Mouse (Mus musculus) frontal cortex, postnatal 36 days (tissue): Measurements from ENCODE around the gene Gimd1.
A peak's percentile ranks its signal among the peaks of the same experiment; 100 is the strongest.

Source experiments
- DNase-seq, 2 experiments: peaks; one replicate each; pipeline ENCODE4 v3.0.0; 2022; ENCODE audit warnings: low spot score in 2 of 2

Gimd1 gene

GRCm38 (mm10) chr3:132629601-132630239 lies at the start of gene Gimd1:
Gene Gimd1, plus strand, starts transcription at chr3:132629820.
- no peak for DNase-seq

GRCm38 (mm10) chr3:132581198-132581597 lies 48.4 kb upstream of the Gimd1 start:
- no peak for DNase-seq

DNA sequence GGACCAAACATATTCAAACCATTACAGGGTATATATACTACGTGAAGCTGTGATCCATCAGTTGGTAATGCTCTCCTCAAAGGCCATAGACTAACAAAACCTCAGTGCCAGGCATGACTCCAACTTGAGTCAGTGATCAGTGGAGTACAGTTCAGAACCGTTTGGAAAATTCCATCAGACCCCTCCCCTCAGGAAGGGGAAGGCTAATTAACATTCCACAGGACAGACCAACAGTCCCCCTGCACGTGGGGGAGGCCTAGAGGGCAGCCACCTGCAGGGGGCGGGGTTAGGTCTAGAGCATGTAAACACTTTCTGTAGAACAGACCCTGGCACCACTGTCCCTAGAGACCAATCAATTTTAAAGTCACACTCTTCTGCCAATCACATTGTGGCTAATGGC lies 47.3 kb upstream of the Gimd1 start:
- no peak for DNase-seq

- DNase-seq: no peak
These were observed 44.3 kb upstream of the Gimd1 start for GRCm38 (mm10) chr3:132585122-132585972.

DNA sequence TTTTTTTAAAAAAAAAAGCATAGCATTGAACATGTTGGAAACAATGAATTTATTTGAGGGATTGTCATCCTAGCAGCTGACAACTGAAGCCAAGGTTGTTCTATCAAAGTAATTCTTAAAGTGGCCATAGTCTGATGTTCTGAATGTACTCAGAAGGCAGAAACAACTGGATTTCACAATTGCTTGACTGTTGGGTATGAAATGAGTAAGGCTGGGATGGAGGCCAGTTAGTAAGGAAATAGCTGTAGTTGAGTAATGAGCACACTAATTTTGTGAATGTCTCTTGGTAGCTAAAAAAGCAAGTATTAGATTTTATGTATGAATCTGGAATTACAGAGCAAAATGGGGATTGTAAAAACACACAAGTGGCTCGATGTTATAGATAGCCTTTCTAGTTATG lies 41.5 kb upstream of the Gimd1 start:
- DNase-seq: no peak

DNA sequence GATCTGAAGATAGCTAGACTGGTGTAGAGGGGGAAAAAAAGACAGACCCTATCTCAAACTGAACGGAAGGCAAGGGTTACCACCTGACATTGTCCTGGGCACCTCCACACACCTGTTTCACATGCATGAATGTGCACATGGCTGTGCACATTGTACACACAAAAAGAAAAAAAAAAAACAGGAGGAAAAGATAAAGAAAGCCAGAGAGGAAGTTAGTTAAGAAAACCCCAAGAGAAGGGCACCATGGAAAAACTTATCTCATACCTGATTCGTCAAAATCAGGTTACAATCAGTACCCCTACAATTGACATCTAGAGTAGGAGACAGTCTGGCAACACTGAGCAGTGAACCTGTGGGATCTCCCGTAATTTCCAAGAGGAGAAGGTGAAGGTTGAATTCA lies 39.6 kb upstream of the Gimd1 start:
- no peak for DNase-seq

- no peak for DNase-seq
These were observed 39.0 kb upstream of the Gimd1 start for GRCm38 (mm10) chr3:132590604-132591003.

DNA sequence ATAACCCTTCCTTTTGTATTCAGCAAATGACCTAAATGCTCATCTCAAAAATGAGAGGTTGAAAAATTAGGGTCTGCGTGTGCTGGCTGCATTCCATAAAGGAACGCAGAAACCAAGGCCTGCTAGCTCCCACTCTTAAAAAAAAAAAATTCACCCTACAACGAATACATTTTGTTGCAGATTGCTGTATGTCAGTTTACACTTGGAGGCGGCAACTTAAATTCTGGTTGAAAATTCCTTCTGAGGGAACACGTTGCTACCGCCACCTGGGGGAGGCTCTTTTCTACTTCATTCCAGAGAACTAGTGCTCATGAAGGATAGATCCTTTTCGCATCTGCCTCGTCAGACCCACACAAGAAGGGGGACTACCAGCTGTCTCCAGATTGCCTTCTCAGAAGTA lies 879 bp upstream of the Gimd1 start:
- peak; percentile 8 to 31 for DNase-seq

DNA sequence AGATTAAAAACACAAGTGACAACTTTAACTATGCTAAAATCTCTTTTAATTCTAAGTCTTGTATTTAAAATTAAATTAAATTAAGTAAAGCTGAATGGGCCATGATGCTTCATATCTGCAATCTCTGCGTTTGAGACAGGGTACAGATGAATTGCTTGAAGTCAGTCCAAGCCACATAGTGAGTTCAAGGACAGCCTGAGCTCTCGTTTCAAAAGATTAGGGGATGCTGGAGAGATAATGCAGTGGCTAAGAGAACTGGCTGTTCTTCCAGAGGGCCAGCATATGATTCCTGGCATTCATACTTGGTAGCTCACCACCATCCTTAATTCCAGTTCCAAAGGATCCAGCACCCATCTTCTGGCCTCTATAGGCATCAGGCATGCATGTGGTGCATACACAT lies 3.6 kb downstream of the Gimd1 start:
- no peak for DNase-seq

DNA sequence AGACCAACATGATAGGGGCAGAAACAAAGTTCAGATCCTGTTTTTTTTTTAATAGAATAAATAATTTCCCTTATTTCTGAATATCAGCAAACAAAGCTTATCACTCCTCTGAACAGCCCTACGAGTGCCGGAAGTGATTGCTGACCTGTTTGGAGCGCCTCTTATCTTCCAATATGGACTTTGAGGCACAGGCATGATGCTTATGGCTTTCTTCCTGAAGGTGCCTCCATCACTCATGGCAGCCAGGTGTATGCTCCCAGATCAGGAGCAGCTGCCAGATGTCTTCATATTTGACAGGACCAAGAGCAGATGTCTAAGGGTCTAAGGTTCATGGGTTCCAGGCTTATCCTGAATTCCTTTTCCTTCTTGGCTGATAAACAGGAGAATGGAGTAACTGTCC lies 7.5 kb downstream of the Gimd1 start:
- DNase-seq: no peak

DNA sequence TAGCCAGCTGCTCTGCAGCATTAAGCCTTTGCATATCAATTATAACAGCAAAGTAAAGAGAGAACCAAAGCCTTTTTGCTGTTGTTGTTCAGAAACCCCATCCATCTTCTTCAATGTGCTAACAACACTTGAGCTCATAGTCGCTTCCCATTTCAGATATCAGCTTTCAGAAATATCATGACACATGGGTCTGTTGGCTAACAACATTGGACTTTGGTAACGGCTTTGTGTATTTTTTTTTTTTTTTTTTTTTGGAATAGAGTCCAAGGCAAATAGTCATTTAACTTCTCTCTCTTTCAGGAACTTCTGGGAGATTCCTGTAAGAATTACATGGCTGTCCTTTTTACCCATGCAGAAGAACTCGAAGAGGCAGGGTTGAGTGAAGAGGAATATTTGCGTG lies 14.5 kb downstream of the Gimd1 start:
- no peak for DNase-seq

DNA sequence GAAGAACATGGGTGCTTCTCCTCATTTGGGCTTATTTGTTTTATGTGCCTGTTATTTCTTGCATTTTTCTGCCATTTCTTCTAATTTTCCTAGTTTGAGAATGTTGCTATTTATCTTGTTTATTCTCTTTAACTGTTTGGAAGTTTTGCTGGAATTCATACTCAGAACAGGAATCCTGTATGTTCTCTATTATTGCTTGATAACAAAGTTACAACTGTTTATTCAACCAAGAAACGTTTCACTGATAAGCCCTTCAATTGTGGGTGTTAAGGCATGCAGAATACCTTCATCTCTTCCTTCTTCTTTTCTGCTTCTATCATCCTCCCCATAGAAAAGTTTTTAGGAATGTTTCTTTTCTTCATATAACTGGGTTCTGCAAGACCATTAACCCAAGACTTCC lies 17.2 kb downstream of the Gimd1 start:
- no peak for DNase-seq

DNA sequence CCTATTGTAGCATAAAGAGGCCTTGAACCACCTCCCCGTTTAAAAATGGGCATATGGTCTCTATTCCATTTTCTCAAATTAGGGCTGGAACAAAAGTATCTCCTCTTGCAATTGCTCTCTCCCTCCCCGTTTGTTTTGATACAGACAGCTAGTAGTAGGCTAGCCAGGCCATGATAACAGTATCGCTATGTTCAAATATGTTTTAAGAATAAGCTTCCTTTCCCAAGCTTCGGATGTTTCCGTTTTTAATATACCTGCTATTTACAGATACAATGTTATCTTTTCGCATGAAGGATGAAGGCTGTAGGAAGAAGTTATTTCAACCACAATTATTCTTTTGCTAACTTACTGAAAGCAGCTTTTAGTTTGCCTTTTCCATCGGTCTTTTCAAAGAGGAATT lies 19.7 kb downstream of the Gimd1 start:
- DNase-seq: no peak

DNA sequence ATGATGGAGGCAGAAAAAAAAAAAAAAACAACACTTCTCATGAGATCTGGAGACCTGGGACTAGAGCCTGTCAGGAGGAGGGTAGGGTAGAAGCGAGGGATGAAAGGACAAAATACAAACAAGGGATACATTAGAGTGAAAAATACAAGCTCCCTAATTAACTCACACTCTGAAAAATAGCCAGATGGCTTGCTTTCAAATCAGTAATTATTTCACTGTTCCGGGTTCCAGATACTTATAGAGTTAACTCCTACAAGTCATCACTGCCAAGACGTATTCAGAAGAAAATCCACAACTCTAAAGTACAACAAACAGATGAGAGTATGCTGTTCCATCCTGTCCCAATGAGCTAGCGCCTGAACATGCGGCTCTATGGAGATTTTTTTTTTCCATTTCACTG lies 20.6 kb downstream of the Gimd1 start:
- no peak for DNase-seq

GRCm38 (mm10) chr3:132651776-132652175 lies 22.2 kb downstream of the Gimd1 start:
- DNase-seq: peak in 1 of 2 experiments; percentile 7

- DNase-seq: no peak
These were observed 24.3 kb downstream of the Gimd1 start for GRCm38 (mm10) chr3:132653959-132654358.

DNA sequence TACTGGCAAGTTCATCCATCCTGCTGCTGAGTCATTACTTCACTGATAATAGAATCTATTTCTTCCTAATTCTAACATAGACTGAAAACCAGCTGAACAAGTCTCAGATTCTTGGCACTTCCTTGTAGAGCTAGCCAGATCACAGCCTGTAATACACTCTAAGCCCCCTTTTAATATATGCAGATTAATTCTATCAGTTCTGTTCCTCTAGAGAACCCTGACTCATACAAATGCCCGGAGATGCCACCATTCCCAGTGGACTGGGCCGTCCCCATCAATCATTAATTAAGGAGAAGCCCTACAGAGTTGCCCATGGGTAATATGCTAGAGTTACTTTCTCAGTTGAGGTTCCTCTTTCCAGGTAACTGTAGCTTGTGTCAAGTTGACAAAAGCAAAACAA lies 26.3 kb downstream of the Gimd1 start:
- DNase-seq: no peak

DNA sequence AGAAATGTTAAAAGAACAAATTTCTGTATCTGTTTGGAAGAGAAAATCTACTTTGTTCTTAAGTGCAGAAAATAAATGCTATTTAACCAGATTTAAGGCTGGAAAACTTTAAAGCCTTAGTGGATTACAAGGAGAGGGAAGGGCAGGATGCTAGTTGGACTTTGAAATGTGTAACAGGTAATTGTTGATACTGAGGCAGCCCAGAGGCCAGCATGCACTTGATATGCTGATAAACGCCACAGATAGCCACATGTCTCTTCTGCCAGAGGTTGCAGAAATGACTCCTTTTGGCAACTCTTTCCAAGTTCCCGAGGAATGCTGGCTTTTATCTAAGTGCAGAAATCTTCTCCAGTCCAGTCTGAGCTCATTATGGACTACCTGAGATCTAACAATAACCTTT lies 47.9 kb downstream of the Gimd1 start:
- no peak for DNase-seq

DNA sequence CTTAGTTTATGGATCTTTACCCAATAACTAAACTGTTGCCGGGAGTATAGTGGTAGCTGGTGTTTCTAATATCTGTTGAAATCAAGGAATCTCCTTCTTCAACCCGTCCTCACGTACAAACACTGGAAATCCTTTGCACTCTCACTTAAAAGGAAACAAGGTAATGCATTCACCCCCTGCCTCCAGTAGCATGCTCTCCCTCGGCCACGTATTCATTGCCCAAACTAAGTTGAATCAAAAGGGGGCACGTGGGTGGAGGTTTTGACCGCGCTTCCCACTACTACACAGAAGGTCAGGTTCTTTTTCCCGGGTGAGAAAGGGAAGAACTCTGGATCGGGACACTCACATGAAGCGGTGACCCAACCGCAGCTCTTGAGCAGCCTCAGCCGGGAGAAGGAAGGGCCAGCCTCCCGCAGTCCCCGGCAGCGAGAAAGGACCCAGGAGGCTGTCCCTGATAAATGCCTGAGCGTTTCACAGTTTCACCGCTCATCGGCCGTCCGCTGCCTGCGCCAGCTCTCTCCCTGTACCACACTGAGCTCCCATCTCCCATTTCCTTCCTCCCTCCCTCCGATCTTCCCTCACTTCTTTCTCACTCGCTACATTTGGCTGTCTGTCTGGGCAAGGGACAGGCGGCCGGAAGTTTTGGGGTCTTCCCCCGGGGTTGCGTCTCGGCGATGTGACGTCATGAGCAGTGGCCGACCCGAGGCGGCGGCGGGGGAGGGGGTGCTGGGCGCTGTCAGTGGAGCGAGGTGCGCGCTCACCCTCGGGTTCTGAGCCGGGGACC lies 54.0 kb downstream of the Gimd1 start, which contains the start of gene Tbck:
Tbck (plus strand) TSS at position 698 of the 784 bp plus-strand sequence.
- peak; percentile 95 to 96 for DNase-seq

DNA sequence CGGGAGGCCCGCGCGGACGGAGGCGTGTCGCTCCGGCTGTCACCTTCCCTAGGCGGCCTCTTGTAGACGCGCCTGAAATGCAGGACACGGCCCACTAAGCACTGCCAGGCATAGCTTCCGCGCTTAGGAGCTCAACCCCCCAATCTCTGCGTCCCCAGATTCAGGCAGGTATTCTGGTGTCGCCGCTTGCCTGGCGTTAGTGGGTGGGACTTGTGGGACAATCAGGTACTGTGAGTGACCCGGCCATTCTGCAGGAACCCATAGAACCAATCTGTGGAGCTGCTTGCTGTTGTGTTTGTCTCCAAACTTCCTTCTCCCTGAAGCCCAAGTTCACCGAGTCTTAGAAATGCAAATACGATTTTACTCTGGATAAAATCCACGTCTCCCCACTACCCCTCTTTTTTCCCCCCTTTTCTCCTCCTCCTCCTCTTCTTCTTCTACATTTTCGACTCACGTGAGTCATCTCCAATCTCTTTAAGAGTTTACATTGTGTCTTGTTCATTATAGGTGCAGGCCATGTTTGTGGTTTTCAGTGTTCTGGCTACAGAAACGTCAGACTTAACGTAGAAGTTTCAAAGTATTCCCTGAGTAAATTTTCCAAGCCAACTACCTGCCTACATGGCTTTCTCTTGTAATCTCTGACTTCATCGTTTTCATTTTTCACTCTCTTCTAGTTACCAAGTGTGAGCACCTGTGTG lies 54.8 kb downstream of the Gimd1 start, which contains the start of gene Aimp1:
Aimp1 (minus strand) TSS at position 140 of the 698 bp plus-strand sequence.
- DNase-seq: no peak
